Mouse (Mus musculus): ENCODE data around the gene Lrmda. TPM values are rescaled to one million over a fixed set of nuclear protein-coding genes. Genes with fewer than 3 reads are reported as not detected.

Lrmda gene
- polyA plus RNA-seq, 1 experiment from 2014 or later: 0.33 TPM

DNA sequence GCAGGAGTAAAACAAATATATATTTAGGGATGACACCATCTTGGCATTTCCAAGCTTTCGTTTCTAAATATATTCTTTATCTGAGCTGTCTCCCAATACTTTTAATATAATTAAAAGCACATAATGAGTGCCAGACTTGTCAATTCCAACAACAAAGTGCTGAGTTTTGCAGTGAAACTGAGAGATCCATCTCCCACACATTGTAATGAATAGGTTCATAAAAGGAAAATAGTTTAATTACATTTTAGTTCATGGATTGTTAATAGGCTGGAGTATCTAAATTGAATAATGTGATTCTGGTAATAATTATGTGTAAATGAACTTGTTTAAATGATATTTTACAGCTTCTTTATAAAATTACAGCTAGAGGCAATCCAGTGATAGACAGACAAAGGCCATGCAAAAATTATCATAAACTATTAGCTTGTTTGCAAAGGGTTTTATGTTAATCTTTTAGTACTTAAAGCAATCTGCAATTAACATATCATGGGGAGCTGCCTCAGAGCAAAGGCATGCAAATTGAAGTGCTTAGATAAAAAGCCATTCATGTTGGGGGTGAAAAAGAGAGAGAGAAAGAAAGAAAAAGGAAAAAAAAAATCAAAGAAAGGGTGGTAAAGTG lies 725.9 kb downstream of the Lrmda start:
- WGBS: 44% methylated on average over 1 of the region's 1 CpGs
- Histone ChIP-seq H3K9me3 (no peaks in the 10 kb centered on the region), H3K36me3 (no peaks in the 10 kb centered on the region), H3K4me1 (peaks cover 15% of the 10 kb centered on the region), H3K27ac (no peak overlapping the region), H3K9ac (no peak overlapping the region), H3K4me2 (replicated peaks) (no peak overlapping the region), H3K27me3 (replicated peaks) (no peaks in the 10 kb centered on the region), H3K4me3 (no peak overlapping the region)
- ATAC-seq (ENCODE audit: low FRiP score, low read depth): no peak

- peak overlapping the region; percentile 37 for H3K4me2 ChIP-seq (replicated peaks)
- no peaks in the 10 kb centered on the region for H3K36me3 ChIP-seq
- 3% methylated on average over 5 of the region's 5 CpGs for WGBS
- ATAC-seq (ENCODE audit: low FRiP score, low read depth): peak; percentile 56; the same call in 1 of the 2 replicates
- H3K27me3 ChIP-seq (replicated peaks): no peaks in the 10 kb centered on the region
- H3K27ac ChIP-seq: 0 out of 2 replicates have a peak overlapping the region, but pooled peaks have one; percentile 32
- no peaks in the 10 kb centered on the region for H3K9me3 ChIP-seq
- H3K4me3 ChIP-seq: no peak overlapping the region
- peaks cover 15% of the 10 kb centered on the region for H3K4me1 ChIP-seq
- H3K9ac ChIP-seq: no peak overlapping the region
These were observed 726.5 kb downstream of the Lrmda start for GRCm38 (mm10) chr14:22745882-22746480.

DNA sequence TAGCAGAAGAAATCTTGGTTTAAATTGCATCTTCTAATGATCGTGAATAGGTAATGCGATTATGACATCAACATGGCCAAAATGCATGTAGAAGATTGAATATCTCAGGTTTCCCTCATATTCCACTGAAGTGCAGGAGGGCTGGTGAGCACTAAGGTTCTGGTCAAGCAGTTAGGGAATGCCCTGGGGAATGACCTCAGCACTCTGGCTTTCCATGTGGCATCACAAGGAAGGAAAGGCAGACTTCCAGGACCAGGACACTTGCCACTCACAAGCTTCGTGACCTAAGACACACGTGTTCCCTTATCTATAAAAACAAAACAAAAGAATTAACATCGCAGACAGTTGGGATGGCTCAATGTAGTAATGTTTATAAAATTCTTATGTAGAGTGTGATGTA lies 728.3 kb downstream of the Lrmda start:
- H3K9ac ChIP-seq: no peak overlapping the region
- H3K4me3 ChIP-seq: no peak overlapping the region
- peaks cover 15% of the 10 kb centered on the region for H3K4me1 ChIP-seq
- H3K9me3 ChIP-seq: no peaks in the 10 kb centered on the region
- H3K27me3 ChIP-seq (replicated peaks): no peaks in the 10 kb centered on the region
- 89% methylated on average over 5 of the region's 5 CpGs for WGBS
- ATAC-seq (ENCODE audit: low FRiP score, low read depth): no peak
- H3K4me2 ChIP-seq (replicated peaks): no peak overlapping the region
- H3K27ac ChIP-seq: no peak overlapping the region
- no peaks in the 10 kb centered on the region for H3K36me3 ChIP-seq

DNA sequence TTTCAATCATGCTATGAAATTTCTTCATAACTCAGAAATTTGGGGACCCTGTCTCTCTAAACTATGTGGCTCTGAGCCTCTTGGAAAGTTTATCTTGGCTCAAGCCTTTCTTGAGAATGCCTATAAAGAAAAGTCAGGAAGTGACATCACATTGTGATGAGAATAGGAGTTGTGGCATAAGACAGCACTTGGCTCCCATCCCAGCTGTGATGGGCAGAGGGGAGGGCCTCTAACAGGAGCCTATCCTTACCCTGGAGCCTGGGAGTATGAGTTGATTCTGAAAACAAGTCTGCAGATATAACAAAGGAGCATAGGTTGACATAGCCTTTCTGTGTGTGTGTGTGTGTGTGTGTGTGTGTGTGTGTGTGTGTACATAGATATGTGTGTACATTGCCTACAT lies 730.9 kb downstream of the Lrmda start:
- ATAC-seq (ENCODE audit: low FRiP score, low read depth): no peak
- no peaks in the 10 kb centered on the region for H3K9me3 ChIP-seq
- H3K27ac ChIP-seq: no peak overlapping the region
- H3K27me3 ChIP-seq (replicated peaks): no peaks in the 10 kb centered on the region
- H3K4me2 ChIP-seq (replicated peaks): no peak overlapping the region
- H3K9ac ChIP-seq: no peak overlapping the region
- no peak overlapping the region for H3K4me3 ChIP-seq
- no peaks in the 10 kb centered on the region for H3K36me3 ChIP-seq
- H3K4me1 ChIP-seq: peaks cover 11% of the 10 kb centered on the region

GRCm38 (mm10) chr14:22751290-22751689 lies 731.8 kb downstream of the Lrmda start:
- Histone ChIP-seq H3K27me3 (replicated peaks) (no peaks in the 10 kb centered on the region), H3K9ac (no peak overlapping the region)

GRCm38 (mm10) chr14:22754633-22755032 lies 735.1 kb downstream of the Lrmda start:
- Histone ChIP-seq H3K9me3 (no peaks in the 10 kb centered on the region), H3K27ac (no peak overlapping the region), H3K9ac (no peak overlapping the region), H3K36me3 (no peaks in the 10 kb centered on the region), H3K4me3 (no peak overlapping the region), H3K27me3 (replicated peaks) (no peaks in the 10 kb centered on the region), H3K4me2 (replicated peaks) (no peak overlapping the region), H3K4me1 (peaks cover 6% of the 10 kb centered on the region; the same call in 1 of the 2 replicates)
- no peak for ATAC-seq (ENCODE audit: low FRiP score, low read depth)
- WGBS: 93% methylated on average over 5 of the region's 5 CpGs

More at GRCm38 (mm10) chr14:22751290-22751689, 731.8 kb downstream of the Lrmda start:
- H3K4me3 ChIP-seq: no peak overlapping the region
- no peaks in the 10 kb centered on the region for H3K9me3 ChIP-seq
- peaks cover 3% of the 10 kb centered on the region for H3K4me1 ChIP-seq
- H3K36me3 ChIP-seq: no peaks in the 10 kb centered on the region
- no peak for ATAC-seq (ENCODE audit: low FRiP score, low read depth)
- H3K27ac ChIP-seq: no peak overlapping the region
- WGBS: 86% methylated on average over 10 of the region's 10 CpGs
- no peak overlapping the region for H3K4me2 ChIP-seq (replicated peaks)

DNA sequence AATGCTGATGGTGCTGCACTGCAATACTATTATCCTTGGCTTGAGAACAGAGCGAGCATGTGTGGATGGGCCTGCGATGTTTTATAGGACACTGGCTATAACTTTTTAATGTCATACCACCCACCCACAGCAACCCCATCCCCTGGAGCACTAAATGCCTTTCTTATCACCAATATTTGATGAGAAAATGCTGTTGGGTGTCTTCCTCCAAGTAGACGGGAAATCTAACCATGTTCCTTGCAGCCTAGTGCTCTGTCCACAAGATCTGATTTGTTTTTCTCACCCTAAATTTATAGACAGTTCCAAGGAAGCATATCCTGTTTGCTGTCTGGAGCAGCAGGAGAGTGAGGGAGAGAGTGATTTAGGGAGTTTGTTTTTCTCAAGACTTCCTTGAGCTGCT lies 738.0 kb downstream of the Lrmda start:
- no peaks in the 10 kb centered on the region for H3K36me3 ChIP-seq
- WGBS: 87% methylated on average over 3 of the region's 3 CpGs
- no peak overlapping the region for H3K4me3 ChIP-seq
- no peaks in the 10 kb centered on the region for H3K27me3 ChIP-seq (replicated peaks)
- H3K9me3 ChIP-seq: no peaks in the 10 kb centered on the region
- H3K27ac ChIP-seq: no peak overlapping the region
- ATAC-seq (ENCODE audit: low FRiP score, low read depth): no peak
- no peak overlapping the region for H3K9ac ChIP-seq
- no peak overlapping the region for H3K4me2 ChIP-seq (replicated peaks)
- peaks cover 13% of the 10 kb centered on the region; the same call in 1 of the 2 replicates for H3K4me1 ChIP-seq

DNA sequence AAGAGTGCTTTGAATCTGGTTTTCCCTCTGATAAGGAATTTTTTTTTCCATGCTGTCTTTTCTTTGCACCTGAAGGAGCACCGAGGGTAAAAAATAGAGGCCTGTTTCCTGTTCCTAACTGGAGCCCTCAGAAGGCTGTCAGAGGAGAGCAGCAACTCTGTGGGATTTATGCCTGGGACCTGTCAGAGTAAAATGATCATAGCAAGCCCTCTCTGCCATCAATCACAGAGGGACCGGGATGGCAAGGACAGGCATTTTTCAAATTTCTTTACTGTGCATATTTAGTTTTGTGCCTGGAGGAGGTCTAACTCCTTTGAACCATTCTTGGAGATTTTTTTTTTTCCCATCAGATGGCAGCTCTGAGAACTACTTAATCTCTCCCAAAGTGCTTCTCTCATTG lies 739.7 kb downstream of the Lrmda start:
- no peaks in the 10 kb centered on the region for H3K27me3 ChIP-seq (replicated peaks)
- peaks cover 13% of the 10 kb centered on the region; the same call in 1 of the 2 replicates for H3K4me1 ChIP-seq
- no peak overlapping the region for H3K4me2 ChIP-seq (replicated peaks)
- no peaks in the 10 kb centered on the region for H3K36me3 ChIP-seq
- no peaks in the 10 kb centered on the region for H3K9me3 ChIP-seq
- no peak for ATAC-seq (ENCODE audit: low FRiP score, low read depth)
- no peak overlapping the region for H3K4me3 ChIP-seq
- WGBS: 33% methylated on average over 2 of the region's 2 CpGs
- no peak overlapping the region for H3K27ac ChIP-seq
- H3K9ac ChIP-seq: no peak overlapping the region

DNA sequence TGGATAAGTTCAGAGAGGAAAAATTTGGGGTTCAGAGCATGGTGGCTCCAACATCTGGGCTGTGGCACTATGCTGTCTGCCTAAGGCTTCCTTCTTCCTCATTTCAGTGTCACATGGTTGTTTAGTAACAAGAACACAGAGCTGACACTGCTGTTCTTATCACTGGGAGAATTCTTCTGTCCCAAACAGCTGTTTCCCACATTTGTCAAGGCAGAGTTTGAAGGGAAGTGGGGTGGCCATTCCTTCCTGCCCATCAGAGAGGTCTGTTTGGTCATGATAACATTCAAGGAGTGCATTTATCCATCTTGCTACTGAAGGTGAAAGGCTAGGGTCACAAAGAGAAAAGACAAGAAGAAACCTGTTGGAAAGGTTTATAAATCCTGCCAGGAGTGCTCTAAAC lies 740.2 kb downstream of the Lrmda start:
- Histone ChIP-seq H3K4me3 (no peak overlapping the region), H3K4me1 (peaks cover 13% of the 10 kb centered on the region; the same call in 1 of the 2 replicates), H3K9ac (no peak overlapping the region), H3K4me2 (replicated peaks) (no peak overlapping the region), H3K27ac (no peak overlapping the region), H3K9me3 (no peaks in the 10 kb centered on the region), H3K27me3 (replicated peaks) (no peaks in the 10 kb centered on the region), H3K36me3 (no peaks in the 10 kb centered on the region)
- ATAC-seq (ENCODE audit: low FRiP score, low read depth): no peak

- Histone ChIP-seq H3K9ac (no peak overlapping the region), H3K36me3 (no peaks in the 10 kb centered on the region), H3K27me3 (replicated peaks) (no peaks in the 10 kb centered on the region), H3K9me3 (no peaks in the 10 kb centered on the region), H3K4me2 (replicated peaks) (no peak overlapping the region), H3K4me1 (peaks cover 13% of the 10 kb centered on the region; the same call in 1 of the 2 replicates), H3K27ac (no peak overlapping the region), H3K4me3 (no peak overlapping the region)
- WGBS: 27% methylated on average over 7 of the region's 7 CpGs
- no peak for ATAC-seq (ENCODE audit: low FRiP score, low read depth)
These were observed 740.9 kb downstream of the Lrmda start for GRCm38 (mm10) chr14:22760241-22761039.

GRCm38 (mm10) chr14:22781709-22782108 lies 762.2 kb downstream of the Lrmda start:
- no peaks in the 10 kb centered on the region for H3K36me3 ChIP-seq
- ATAC-seq (ENCODE audit: low FRiP score, low read depth): no peak
- no peak overlapping the region for H3K27ac ChIP-seq
- H3K9ac ChIP-seq: no peak overlapping the region
- H3K4me1 ChIP-seq: peaks cover 23% of the 10 kb centered on the region
- no peaks in the 10 kb centered on the region for H3K27me3 ChIP-seq (replicated peaks)
- H3K4me2 ChIP-seq (replicated peaks): no peak overlapping the region
- H3K9me3 ChIP-seq: no peaks in the 10 kb centered on the region
- WGBS: 85% methylated on average over 2 of the region's 2 CpGs
- H3K4me3 ChIP-seq: no peak overlapping the region

- Histone ChIP-seq H3K36me3 (no peaks in the 10 kb centered on the region), H3K27ac (no peak overlapping the region), H3K9ac (no peak overlapping the region), H3K4me1 (peaks cover 23% of the 10 kb centered on the region), H3K9me3 (no peaks in the 10 kb centered on the region), H3K4me3 (no peak overlapping the region), H3K27me3 (replicated peaks) (no peaks in the 10 kb centered on the region), H3K4me2 (replicated peaks) (no peak overlapping the region)
- WGBS: 26% methylated on average over 2 of the region's 2 CpGs
- ATAC-seq (ENCODE audit: low FRiP score, low read depth): no peak
These were observed 762.9 kb downstream of the Lrmda start for GRCm38 (mm10) chr14:22782365-22782764.
